Mouse (Mus musculus): ENCODE results near the gene Ccdc137.

The Ccdc137 gene

DNA sequence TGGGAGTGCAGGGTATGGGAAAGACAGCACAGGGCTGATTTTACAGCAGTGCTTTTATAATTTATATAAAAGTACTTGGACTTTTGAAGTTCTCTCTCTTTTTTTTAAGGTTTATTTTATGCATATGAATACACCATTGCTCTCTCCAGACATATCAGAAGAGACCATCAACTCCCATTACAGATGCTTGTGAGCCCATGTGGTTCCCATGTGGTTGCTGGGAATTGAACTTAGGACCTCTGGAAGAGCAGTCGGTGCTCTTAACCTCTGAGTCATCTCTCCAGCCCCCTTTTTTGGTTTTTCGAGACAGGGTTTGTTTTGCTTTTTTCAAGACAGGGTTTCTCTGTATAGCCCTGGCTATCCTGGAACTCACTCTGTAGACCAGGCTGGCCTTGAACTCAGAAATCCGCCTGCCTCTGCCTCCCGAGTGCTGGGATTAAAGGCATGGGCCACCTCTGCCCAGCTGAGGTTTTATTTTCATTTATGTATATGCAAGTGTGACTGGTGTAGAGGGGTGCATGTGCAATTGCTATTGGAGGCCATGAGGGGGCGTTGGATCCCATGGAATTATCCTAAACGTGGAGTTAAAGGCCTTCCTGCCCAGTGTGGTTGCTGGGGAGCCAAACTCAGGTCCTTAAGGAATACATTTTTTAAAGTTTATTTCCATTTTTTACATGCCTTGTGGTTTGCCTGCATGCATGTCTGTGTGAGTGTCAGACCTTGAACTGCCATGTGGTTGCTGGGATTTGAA is 1.1 kb downstream of the Ccdc137 start:
- DNase-seq (ENCODE audit: low spot score), result no peak

DNA sequence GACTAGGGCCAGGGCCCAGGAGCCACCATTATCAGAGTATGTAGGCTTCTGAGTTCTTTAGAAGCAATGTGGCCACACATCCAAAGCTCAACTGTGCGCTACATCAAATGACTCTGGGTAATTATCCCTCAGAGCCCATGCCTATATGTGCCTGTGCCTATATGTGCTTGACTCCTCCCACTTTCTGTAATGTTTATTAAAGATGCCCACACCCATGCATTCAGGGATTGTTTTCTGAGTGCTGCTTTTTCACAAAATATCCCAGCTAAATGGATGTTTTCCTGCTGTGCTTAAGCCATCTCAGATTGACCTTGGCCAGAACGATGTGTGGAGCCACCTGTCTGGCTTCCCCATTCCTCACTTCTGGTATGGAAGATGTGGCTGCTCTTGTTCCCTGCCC is 5.6 kb downstream of the Ccdc137 start:
- no peak for DNase-seq (ENCODE audit: low spot score)

DNA sequence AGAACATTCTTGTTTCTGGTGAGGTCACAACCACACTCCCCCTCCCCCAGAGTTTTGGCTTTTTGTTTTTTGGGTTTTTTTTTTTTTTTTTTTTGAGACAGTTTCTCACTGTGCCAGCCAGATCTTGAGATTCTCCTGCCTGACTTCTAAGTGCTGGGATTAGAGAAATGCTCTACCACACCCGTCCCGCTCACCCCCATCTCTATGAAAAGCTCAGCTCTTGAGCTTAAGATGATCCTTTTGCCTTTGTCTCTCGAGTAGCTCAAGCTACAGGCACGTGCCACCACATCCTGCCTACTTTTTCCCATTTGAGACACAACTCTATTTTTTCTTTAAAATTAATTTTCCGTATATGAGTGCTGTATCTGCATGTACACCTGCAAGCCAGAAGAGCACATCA is 6.5 kb downstream of the Ccdc137 start:
- no peak for DNase-seq (ENCODE audit: low spot score)

DNA sequence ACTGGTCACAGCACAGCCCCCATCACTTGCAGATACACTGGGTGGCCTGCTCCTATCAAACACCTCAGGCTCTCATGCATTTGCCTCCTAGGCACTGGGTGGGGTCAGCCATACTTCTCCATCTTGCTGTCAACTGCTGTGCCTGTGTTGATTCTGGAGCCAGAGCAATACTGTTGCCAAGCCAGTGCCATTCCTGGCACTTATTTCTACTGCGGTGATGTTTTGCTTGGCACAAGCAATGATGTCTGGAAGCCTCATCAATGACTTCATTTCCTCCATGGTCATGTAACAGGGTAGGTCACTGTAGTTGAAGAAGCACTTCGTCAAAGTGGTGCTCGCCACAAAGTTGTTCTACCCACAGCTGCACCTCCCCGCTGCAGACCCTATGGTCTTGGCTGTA is 7.6 kb downstream of the Ccdc137 start:
- DNase-seq (ENCODE audit: low spot score), result no peak

DNA sequence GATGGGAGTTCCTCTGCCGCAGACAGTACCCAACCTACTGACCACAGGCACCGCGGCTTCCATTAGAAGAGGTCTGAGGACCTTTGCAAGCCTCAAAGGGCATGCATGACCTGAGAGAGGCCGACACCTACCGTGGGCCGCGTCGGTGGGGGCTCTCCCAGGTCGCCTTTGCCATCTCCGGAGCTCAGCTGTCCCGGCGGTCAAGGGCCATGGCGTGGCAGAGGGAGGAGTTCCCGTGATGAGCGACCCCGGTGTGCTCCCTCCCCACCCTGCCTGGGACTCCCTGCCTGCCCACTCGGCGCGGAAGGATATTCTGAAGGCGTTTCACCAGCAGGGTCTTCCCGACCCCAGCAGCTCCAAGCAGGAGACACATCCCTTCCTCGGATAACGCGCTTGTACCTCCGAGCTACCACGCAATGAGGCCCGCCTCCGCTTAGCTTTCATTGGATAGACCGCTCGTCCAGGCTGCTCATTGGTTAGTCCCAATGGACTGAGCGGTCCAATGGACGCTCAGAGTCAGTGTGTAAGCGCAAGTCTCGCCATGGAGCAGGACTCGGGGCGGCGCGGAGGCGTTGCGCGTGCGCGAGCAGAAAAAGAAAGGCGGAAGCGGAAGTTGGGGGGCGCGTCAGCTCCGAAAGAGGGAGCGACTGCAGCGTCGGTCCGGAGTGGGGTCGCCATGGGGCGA is 9.3 kb downstream of the Ccdc137 start, which contains the start of gene Arl16:
Arl16 (minus strand) TSS at position 557 of the 685 bp plus-strand sequence.
- DNase-seq (ENCODE audit: low spot score), result peak; percentile 98

DNA sequence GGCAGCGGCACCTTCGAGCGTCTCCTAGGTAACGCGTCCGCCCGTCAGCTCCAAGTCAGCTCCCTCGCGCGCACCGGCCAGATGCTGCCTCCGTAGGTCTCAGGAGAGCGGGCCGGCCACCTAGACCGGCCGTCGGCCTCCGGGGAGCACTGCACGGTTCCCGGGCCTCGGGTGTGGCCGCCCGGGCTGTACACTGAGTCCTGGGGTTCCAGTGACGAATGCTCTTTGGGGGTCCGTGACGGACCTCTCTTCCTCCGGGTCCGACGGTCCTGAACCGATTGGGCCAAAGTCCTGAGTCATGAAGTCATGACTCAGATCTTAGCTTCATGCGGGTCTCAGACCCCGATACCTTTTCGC is 9.8 kb downstream of the Ccdc137 start:
- DNase-seq (ENCODE audit: low spot score), result no peak

DNA sequence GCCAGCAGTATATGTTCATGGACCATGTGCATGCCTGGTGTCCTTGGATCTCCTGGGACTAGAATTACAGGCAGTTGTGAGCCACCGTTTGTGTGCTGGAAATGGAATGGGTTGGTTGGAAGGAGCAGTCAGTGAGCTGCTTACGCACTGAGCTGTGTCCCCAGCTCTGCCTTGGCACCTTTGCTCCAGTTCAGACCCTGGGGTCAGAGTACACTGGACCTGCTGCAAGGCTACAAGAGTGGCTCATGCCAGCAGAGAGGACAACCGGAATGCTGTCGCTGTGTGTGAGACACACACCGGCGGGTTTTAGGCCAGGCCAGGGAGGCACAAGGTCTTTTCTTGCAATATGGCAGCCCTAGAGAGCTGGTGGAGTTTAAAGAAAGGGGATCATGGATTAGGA is 14.1 kb downstream of the Ccdc137 start:
- DNase-seq (ENCODE audit: low spot score), result no peak

DNA sequence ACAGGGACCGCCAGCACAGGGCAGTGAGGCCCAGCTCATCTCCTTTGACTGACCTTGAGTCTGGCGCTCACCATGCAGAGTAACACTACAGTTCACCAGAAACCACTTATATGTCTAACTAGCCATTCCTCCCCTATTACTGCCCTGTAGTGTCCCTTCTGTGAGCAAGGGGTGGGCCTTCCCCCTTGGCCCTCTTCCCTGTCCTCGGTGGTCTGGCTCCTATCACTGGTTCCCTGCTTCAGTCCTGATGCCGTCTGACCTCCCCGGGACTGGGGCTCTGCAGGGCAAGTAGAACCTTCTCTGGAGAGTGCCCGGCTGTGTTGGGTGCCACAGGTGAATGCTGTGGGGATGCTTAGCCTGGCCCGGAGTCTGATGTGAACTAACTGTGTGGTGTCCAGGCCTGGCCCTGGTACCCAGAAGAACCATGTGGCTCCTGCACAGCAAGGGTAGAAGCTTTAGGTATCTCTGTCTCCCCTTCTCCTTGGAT is 25.6 kb downstream of the Ccdc137 start:
- DNase-seq (ENCODE audit: low spot score), result no peak

DNA sequence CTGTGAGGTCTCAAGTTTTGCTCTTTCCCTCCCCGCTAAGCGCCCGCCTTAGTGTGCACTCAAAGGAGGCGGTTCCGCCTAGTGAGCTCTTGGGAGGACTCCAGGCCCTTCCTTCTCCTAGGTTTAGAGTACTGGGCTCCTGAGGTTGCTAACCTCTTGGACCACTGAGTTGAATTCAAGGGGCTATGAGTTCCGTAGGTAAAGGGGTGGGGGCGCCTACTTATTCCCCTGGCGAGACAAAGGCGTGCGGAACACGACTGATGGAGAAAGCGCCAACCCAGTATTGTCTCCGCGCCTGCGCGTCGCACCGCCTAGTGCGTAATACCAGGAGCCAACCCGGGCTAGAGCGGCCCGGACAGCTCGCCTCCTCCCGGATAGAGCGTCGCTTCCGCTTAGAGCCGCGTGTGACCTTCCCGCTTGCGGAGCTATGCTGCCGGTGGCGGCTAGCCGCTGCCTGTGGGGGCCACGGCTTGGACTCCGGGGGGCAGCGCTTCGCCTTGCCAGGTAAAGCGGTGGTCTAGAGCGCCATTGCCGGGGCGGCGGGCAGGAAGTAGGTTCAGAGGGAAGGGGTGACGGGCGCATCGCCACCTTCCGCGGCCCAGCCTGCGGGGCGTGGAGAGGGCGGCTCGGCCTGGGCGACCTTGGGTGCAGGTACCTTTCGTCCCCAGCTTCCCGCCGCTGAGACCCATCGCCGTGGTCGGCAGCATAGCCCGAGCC is 26.5 kb downstream of the Ccdc137 start, which contains the start of gene Mrpl12:
Mrpl12 (plus strand) TSS at position 349 of the 717 bp plus-strand sequence.
- peak; percentile 92 for DNase-seq (ENCODE audit: low spot score)

DNA sequence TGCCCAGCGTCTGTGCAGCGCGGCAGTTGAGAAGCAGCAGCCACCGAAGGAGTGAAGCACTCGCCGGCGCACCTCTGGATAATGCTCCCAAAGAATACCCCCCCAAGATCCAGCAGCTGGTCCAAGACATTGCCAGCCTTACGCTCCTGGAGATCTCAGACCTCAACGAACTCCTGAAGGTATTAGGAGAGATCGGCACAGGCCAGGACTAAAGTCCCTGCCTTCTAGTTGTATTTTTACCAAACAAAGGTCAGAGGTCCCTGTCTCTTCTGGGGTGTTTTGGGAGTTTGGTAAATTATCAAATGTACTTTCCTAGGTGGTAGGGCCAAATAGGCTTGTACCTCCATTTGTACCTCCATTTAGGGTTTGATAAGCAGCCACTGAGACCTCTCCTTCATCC is 27.3 kb downstream of the Ccdc137 start:
- DNase-seq (ENCODE audit: low spot score), result no peak

DNA sequence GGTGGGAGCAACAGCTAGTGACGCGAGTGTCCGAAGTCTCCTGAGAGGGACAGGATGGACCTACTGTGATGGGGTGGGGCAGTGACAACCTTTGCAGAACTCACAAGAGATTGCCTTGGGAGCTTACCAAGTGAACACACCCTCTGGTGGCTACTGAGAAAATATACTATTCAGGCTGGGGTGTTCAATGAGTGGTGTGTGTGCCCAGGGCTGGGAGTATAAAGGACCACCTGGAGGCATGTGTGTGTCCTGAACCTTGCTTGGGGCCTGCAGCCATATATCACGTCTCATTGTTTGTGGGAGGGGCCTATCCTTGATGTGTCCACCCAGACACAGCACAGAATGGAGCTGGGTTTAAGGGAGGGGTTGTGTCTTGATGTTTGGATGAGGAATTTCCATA is 30.6 kb downstream of the Ccdc137 start:
- DNase-seq (ENCODE audit: low spot score), result no peak

DNA sequence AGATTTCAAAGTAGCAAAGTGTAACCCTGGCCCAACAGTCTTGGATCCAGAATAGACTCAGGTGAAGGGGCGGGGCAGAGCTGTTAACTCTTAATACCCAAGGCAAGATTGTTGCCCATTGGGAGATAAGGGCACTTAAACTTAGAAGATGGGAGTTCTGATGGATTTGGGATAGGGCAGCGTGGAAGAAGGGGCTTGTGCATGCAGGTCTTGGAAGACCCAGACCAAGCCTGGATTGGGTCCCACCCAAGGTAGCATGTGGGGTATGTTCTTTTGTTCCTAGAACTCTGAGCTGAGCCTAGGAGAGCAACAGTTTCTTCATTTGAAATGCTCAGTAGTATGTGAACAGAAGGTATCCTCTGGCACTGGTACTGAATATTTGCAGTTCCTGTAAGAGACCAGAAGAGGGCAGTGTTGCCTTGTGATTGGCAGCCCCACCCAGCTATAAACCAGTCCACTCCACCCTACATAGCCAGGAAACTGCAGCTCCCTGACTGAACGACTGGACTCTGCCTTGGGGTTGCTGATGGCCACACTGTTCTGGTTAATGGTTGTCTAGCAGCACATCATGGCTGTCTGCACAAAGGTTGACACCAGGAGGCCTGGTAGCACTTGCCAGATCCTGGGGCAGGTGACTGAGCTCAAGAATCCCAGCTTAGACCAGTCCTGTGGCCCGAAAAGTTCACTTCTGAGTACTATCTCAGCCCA is 31.3 kb downstream of the Ccdc137 start:
- peak; percentile 92 for DNase-seq (ENCODE audit: low spot score)

DNA sequence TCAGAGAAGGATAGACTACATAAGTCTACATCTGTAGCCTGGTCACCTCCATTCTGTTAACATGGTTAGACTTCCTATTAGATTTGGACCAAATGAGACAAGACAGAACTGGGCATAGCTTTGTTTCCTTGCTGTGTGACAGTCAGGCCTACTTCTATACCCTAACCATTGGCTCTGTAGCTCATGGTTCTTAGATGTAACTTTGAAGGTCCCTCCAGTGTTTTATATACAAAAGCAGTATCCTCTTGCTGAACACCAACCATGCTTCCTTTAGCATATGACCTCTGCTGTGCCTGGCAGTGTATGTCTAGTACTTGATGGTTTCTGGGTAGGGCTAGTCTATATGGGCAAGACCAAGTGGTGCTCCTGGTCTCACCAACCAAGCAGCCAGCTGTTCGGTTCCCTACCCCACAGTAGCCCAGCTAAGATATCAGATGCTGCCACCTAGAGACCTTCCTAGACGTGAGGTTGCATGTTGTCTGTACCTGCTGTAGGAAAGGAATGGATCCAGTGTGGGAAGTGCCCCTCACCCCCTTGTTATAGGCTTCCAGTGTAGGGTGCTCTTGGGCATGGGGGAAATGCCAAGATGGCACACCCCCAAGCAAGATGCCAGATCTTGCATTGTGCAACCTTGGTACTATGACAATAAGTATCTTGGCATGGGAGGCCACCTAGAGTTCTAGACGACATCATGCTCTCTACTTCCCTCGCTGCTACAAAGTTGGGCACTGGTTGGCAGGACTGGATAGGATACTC is 32.6 kb downstream of the Ccdc137 start:
- DNase-seq (ENCODE audit: low spot score), result no peak

DNA sequence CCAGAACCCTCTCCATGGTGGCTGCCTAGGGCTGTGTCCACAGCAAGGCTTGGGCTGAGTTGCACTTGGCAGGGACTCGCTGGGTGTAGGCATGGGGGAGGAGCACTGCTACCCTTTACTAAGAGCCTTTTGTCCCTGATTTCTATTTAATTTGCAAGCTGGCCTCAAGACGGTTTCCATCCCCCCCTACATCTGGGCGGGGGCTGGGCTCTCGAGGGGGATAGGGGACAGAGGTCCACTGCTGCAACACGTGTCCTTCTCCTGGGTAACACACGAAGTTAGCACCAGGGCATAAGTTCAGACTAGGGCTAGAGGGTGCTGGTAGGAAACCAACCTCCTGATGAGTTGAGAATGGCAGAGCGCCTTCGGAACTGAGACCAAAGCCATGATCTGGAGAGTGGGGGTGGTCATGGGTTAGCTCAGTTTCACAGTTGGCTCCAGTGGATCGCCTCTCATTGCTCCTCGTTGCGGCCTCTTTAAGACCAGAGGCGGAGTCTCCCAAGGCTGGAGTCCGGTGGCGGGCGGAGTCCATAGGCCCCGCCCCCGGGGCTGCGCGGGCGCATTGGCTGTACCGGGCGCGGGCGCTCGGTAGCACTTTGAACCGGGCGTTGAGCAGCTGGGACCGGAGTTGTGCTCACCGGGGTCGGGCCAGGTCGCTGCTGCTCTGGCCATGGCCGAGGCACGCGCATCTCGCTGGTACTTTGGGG is 33.6 kb downstream of the Ccdc137 start, which contains the start of gene Slc25a10:
Slc25a10 (plus strand) TSS at position 524 of the 707 bp plus-strand sequence.
- peak; percentile 93 for DNase-seq (ENCODE audit: low spot score)

DNA sequence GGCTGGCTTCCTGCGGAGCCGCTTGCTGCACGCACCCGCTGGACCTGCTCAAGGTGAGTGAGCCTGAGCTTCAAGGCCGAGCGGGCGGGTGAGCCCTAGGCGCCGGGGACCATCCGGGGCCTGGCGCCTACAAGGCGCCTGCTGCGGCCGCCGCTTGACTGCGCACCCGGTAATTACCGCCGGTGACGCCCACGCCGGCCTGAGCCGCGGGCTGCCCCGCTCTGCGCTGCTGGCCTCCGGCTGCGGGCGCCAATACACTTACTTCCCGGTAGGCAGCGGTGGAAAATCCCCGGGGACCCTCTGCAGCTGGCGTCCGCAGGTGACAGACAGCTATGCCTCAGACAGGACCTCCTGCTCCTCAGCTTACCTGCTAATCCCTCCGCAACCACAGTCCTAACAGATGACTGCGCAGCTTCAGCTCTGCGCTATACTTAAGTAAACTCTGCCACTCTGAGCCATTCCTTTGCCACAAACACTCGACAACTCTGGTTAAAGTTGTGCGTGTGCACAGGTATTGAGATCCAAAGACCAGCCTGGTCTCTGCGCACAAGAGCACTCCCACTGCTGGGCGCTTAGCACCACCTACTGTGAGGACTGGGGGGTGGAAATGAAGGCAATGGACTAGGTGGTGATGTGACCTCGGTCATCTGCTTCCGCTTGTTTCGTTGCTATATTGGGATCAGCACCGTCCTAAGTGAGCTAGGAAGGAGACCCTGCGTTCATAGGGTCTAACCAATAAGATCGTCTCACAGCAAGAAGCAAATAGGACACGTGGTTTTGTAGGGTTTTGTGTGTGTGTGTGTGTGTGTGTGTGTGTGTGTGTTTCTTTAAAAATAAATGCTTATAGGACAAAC is 34.3 kb downstream of the Ccdc137 start:
- peak; percentile 73 for DNase-seq (ENCODE audit: low spot score)

DNA sequence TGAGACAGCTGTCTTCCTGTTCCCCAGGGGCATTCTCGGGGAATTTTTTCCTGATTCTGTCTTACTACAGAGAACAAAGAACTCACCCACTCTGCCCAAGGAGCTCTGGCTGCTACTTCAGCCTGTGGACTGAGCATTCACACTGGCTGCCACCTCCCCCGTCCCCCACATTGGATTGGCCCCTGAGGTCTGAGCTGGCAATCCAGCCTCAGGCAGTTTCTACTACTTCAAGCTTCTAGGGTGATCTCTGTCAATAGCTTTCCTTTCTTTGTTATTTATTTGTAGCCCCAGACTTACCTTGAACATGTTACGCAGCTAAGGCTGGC is 34.9 kb downstream of the Ccdc137 start:
- DNase-seq (ENCODE audit: low spot score), result no peak

DNA sequence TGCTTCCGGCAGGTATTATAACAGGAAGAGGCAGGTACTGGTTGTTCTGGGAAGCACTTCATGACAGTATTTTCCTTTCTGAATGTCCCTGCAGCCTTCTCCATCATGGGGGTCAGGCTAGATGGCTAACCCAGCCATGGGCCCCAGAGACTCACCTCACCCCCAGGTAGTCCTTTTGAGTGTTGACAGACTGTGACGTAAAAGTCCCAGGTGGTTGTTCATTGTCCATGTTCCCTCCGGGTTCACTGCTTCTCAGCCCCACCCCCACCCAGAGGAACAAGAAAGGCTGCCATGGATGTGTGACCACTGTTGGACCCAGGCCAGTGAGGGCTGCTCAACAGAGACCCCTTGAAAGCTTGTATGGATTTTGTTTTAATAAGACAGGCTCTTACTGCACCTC is 35.4 kb downstream of the Ccdc137 start:
- peak; percentile 55 for DNase-seq (ENCODE audit: low spot score)

DNA sequence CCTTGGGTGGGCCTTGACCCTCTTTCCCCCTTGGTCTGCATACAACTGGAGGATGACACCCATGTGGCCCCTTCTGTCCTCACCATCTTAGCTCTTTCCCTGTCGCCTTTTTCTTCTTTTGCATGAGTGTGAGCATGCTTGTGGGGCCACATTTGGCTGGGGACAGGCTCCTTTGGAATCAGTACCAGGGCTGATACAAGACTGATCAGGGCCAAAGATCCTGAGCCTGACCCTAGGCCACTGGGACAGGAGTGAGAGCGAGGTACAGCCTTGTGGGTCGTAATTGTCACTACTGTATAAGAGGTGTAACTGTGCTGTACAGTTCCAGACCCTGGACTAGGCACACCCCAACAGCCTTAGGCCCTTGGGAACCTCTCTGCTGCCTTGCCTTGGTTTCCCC is 36.0 kb downstream of the Ccdc137 start:
- DNase-seq (ENCODE audit: low spot score), result no peak

DNA sequence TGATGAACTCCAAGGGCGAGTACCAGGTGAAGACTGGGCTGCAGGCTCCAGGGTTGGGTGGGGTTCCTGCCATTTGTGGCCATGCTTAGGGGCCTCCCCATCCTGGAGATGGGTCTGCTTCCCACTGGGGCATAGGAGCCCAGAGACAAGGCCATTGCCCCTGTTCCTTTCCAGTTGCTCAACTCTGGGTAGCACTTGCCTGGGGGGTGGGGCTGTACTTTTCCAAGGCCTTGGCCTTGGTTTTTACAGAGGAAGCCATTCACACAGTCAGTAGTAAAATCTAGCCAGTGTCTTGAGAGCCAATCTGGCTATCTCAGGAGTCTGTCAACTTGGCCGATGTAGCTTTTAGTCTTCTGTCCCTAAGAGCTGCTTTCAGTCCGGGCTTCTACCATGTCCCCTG is 39.5 kb downstream of the Ccdc137 start:
- no peak for DNase-seq (ENCODE audit: low spot score)

DNA sequence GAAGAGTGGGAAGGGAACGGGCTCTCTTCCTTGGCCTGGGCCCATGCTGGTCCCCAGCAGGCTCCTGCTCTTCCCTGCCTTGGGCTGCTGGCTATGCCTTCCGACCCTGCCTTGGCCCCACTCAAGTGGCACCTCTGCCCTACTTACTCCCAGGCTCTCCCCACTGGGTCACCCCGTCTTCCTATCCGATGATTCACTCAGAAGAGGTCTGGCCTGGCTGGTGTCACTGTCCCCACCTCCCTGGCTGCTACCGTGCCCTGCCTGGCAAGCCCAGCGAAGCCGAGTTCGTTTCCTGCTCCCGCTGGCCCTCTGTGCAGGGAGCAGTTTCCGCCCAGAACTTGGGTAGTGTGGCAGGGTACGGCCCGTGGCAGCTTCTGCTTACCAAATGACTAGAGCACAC is 40.3 kb downstream of the Ccdc137 start:
- DNase-seq (ENCODE audit: low spot score), result no peak

Measured in yolk sac, embryonic 10.5 days (tissue).